Mouse (Mus musculus): ENCODE data around the gene B3galt1. TPM values are rescaled to one million over a fixed set of nuclear protein-coding genes. Genes with fewer than 3 reads are reported as not detected.

Gene B3galt1
- polyA plus RNA-seq, 1 experiment: 0.04 TPM

GRCm38 (mm10) chr2:67564851-67565479, 706 bp upstream of the B3galt1 start:
- H3K4me1 ChIP-seq (ENCODE audit: control insufficient read depth, insufficient read depth, insufficient read length, low read length): no peaks in the 10 kb centered on the region
- TF ChIP-seq POLR2A (IDR thresholded peaks at IDR 0.05; ENCODE audit: low read depth, low read length) (no peak), CTCF (IDR thresholded peaks at IDR 0.05; ENCODE audit: extremely low read depth, insufficient read length, insufficient replicate concordance, low read depth, low read length) (no peak)
- H3K27me3 ChIP-seq (ENCODE audit: control insufficient read depth, insufficient read depth, low read length): peaks cover 9% of the 10 kb centered on the region; the same call in 1 of the 2 replicates
- H3K36me3 ChIP-seq (ENCODE audit: control insufficient read depth, insufficient read depth, low read length): no peaks in the 10 kb centered on the region
- 0 out of 2 replicates have a peak overlapping the region, but pooled peaks have one; percentile 14 for H3K27ac ChIP-seq (ENCODE audit: insufficient read depth, low read depth, low read length)
- peak overlapping the region; percentile 58 for H3K4me3 ChIP-seq (ENCODE audit: low read depth, low read length)
- 3% methylated on average over 23 of the region's 23 CpGs for WGBS

DNA sequence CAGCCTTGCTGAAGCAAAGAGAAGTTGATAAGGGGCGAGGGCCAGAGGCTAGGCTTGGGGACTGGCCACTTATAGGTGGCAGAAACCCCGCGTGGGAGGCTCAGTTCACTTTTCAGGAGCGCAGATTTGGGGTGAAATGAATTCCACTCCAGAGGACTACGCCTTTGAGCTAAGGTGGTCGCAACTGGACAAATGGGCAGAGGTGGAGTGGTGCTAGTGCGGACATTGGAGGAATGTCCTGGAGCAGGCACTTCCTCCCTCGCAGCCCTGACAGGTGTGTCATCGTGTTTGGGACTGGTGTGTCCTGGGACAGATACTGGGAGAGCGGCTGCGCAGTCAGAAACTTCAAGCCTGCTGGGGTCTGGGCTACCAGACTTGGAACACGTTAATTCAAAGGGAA, 895 bp downstream of the B3galt1 start:
- Histone ChIP-seq H3K36me3 (ENCODE audit: control insufficient read depth, insufficient read depth, low read length) (no peaks in the 10 kb centered on the region), H3K4me3 (ENCODE audit: low read depth, low read length) (peak overlapping the region; percentile 58), H3K4me1 (ENCODE audit: control insufficient read depth, insufficient read depth, insufficient read length, low read length) (no peaks in the 10 kb centered on the region), H3K27ac (ENCODE audit: insufficient read depth, low read depth, low read length) (no peak overlapping the region), H3K27me3 (ENCODE audit: control insufficient read depth, insufficient read depth, low read length) (peaks cover 9% of the 10 kb centered on the region; the same call in 1 of the 2 replicates)
- 6% methylated on average over 12 of the region's 12 CpGs for WGBS
- TF ChIP-seq CTCF (IDR thresholded peaks at IDR 0.05; ENCODE audit: extremely low read depth, insufficient read length, insufficient replicate concordance, low read depth, low read length) (no peak), POLR2A (IDR thresholded peaks at IDR 0.05; ENCODE audit: low read depth, low read length) (no peak)

- Histone ChIP-seq H3K27me3 (ENCODE audit: control insufficient read depth, insufficient read depth, low read length) (peaks cover 9% of the 10 kb centered on the region; the same call in 1 of the 2 replicates), H3K4me3 (ENCODE audit: low read depth, low read length) (no peak overlapping the region), H3K4me1 (ENCODE audit: control insufficient read depth, insufficient read depth, insufficient read length, low read length) (no peaks in the 10 kb centered on the region), H3K36me3 (ENCODE audit: control insufficient read depth, insufficient read depth, low read length) (no peaks in the 10 kb centered on the region), H3K27ac (ENCODE audit: insufficient read depth, low read depth, low read length) (no peak overlapping the region)
- WGBS: 14% methylated on average over 8 of the region's 8 CpGs
- TF ChIP-seq CTCF (IDR thresholded peaks at IDR 0.05; ENCODE audit: extremely low read depth, insufficient read length, insufficient replicate concordance, low read depth, low read length) (no peak), POLR2A (IDR thresholded peaks at IDR 0.05; ENCODE audit: low read depth, low read length) (no peak)
These were observed 1.5 kb downstream of the B3galt1 start for GRCm38 (mm10) chr2:67567141-67567680.

DNA sequence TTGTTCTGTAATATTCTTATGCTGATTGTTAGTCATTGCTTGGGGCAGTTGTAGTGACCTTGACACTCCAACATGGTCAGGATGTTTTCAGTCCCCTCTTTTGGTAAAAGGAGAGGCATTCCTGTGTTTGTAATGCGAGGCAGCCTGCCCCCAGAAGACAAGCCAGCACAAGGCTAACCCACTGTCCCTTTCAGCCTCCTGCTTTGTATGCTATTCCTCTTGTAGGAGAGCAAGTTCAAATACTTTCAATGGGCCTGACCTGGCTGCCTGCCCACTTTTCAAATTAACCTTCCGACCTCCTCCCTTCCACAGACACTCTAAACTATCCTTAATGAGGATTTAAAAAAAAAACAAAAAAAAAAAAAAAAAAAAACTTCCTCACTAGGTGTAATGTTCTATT, 11.0 kb downstream of the B3galt1 start:
- no peaks in the 10 kb centered on the region for H3K27me3 ChIP-seq (ENCODE audit: control insufficient read depth, insufficient read depth, low read length)
- H3K4me1 ChIP-seq (ENCODE audit: control insufficient read depth, insufficient read depth, insufficient read length, low read length): no peaks in the 10 kb centered on the region
- no peak overlapping the region for H3K4me3 ChIP-seq (ENCODE audit: low read depth, low read length)
- 73% methylated on average over 2 of the region's 2 CpGs for WGBS
- no peaks in the 10 kb centered on the region for H3K36me3 ChIP-seq (ENCODE audit: control insufficient read depth, insufficient read depth, low read length)
- no peak overlapping the region for H3K27ac ChIP-seq (ENCODE audit: insufficient read depth, low read depth, low read length)
- TF ChIP-seq POLR2A (IDR thresholded peaks at IDR 0.05; ENCODE audit: low read depth, low read length) (no peak), CTCF (IDR thresholded peaks at IDR 0.05; ENCODE audit: extremely low read depth, insufficient read length, insufficient replicate concordance, low read depth, low read length) (no peak)

DNA sequence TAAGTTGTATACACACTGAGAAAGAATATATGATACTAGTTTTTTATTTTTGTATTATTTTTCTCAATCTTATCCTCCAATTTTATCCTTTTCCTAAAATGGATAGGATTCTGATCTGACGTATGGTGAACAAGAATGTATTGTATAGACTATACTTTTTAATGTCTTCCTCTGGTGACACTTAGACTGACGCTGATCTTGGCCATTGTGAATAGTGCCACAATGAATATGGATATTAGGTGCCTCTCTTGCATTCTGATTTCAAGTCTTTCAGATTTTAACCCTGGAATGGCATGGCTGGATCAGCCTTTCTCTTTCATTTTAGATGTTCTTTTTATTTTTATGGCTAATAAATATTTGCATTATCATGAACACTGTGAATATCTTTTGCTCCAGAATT, 17.4 kb downstream of the B3galt1 start:
- no peak overlapping the region for H3K4me3 ChIP-seq (ENCODE audit: low read depth, low read length)
- no peaks in the 10 kb centered on the region for H3K36me3 ChIP-seq (ENCODE audit: control insufficient read depth, insufficient read depth, low read length)
- no peaks in the 10 kb centered on the region for H3K4me1 ChIP-seq (ENCODE audit: control insufficient read depth, insufficient read depth, insufficient read length, low read length)
- TF ChIP-seq CTCF (IDR thresholded peaks at IDR 0.05; ENCODE audit: extremely low read depth, insufficient read length, insufficient replicate concordance, low read depth, low read length) (no peak), POLR2A (IDR thresholded peaks at IDR 0.05; ENCODE audit: low read depth, low read length) (no peak)
- H3K27ac ChIP-seq (ENCODE audit: insufficient read depth, low read depth, low read length): no peak overlapping the region
- no peaks in the 10 kb centered on the region for H3K27me3 ChIP-seq (ENCODE audit: control insufficient read depth, insufficient read depth, low read length)
- WGBS: 79% methylated on average over 2 of the region's 2 CpGs

DNA sequence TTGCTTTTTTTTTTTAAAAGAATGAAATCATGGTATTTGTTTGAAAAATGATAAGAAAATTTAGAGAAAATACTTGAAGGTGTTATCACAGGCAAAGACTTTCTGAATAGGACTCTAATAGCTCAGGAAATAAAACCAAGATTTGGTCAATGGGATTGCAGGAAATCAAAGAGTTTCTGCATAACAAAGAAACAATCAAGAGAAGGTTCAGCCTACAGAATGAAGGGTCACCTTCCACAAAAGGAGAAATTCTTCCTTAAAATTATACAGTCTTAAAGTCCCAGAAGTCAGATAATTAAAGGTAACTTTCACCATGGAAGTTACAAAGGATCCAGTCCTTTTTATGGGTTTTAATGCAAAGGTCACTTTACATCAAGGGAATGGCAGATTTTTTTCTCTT, 24.7 kb downstream of the B3galt1 start:
- Histone ChIP-seq H3K4me1 (ENCODE audit: control insufficient read depth, insufficient read depth, insufficient read length, low read length) (no peaks in the 10 kb centered on the region), H3K27me3 (ENCODE audit: control insufficient read depth, insufficient read depth, low read length) (no peaks in the 10 kb centered on the region), H3K4me3 (ENCODE audit: low read depth, low read length) (no peak overlapping the region), H3K36me3 (ENCODE audit: control insufficient read depth, insufficient read depth, low read length) (no peaks in the 10 kb centered on the region), H3K27ac (ENCODE audit: insufficient read depth, low read depth, low read length) (no peak overlapping the region)
- TF ChIP-seq CTCF (IDR thresholded peaks at IDR 0.05; ENCODE audit: extremely low read depth, insufficient read length, insufficient replicate concordance, low read depth, low read length) (no peak), POLR2A (IDR thresholded peaks at IDR 0.05; ENCODE audit: low read depth, low read length) (no peak)

DNA sequence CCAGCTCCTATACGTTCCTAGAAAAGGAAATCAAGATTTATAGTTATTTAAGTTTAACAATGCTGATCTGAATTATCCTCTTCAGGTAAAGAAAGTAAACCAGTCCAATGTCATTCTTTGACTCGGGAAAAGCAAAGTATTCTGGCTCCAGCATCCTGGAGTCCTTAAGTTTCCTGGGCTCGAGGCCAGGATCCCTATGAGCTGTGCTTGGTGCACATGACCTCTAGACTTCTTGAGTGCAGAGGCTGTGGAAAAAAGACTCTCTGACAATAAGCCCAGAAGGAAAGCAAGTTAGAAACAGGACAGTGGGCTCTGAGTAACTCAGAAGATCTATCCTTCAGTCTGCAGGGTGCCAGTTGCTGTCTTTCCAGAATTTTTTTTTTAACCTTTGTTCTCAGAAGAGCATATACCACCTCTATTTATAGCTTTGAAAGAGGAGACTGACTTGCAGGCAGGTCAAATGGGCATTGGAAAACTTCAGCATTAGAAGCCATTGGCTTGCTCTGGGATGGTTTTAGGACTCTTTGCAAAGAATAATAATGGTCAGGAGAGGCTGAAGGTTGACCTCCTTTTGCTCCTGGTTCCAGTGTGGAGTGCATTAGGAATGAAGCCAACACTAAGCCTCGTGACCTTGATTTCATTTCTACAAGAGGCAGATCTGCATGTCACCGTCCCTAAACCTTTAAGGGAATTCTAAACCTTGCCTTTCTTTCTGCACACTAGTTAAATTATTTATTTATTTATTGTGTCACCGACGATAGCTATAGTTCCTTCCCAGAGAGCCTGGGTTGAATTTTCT, 26.4 kb downstream of the B3galt1 start:
- Histone ChIP-seq H3K4me3 (ENCODE audit: low read depth, low read length) (no peak overlapping the region), H3K36me3 (ENCODE audit: control insufficient read depth, insufficient read depth, low read length) (no peaks in the 10 kb centered on the region), H3K27ac (ENCODE audit: insufficient read depth, low read depth, low read length) (no peak overlapping the region), H3K4me1 (ENCODE audit: control insufficient read depth, insufficient read depth, insufficient read length, low read length) (no peaks in the 10 kb centered on the region), H3K27me3 (ENCODE audit: control insufficient read depth, insufficient read depth, low read length) (no peaks in the 10 kb centered on the region)
- 73% methylated on average over 7 of the region's 7 CpGs for WGBS
- no peak for TF ChIP-seq CTCF (IDR thresholded peaks at IDR 0.05; ENCODE audit: extremely low read depth, insufficient read length, insufficient replicate concordance, low read depth, low read length)
- TF ChIP-seq POLR2A (IDR thresholded peaks at IDR 0.05; ENCODE audit: low read depth, low read length): no peak
